Mouse (Mus musculus): ENCODE data around the gene Fcgr1. TPM values are rescaled to one million over a fixed set of nuclear protein-coding genes. Genes with fewer than 3 reads are reported as not detected.

Fcgr1 gene
- polyA plus RNA-seq, 1 experiment from 2014 or later, result 5.3 TPM

GRCm38 (mm10) chr3:96312341-96313098, 18.8 kb upstream of the Fcgr1 start:
- Histone ChIP-seq H3K27me3 (replicated peaks; ENCODE audit: control insufficient read depth, insufficient read depth, low read length) (no peaks in the 10 kb centered on the region), H3K9me3 (ENCODE audit: control insufficient read depth, low read length) (no peaks in the 10 kb centered on the region), H3K27ac (replicated peaks; ENCODE audit: low read depth, low read length) (no peak overlapping the region), H3K4me3 (ENCODE audit: low read depth, low read length) (no peak overlapping the region), H3K9ac (ENCODE audit: low read depth, low read length) (no peak overlapping the region), H3K4me1 (ENCODE audit: control insufficient read depth, insufficient read depth, low read length) (no peaks in the 10 kb centered on the region), H3K4me2 (ENCODE audit: low read depth, low read length) (no peak overlapping the region), H3K36me3 (ENCODE audit: control insufficient read depth, insufficient read depth, low read length) (no peaks in the 10 kb centered on the region)
- ATAC-seq (ENCODE audit: low read depth) (no peak), DNase-seq (ENCODE audit: low spot score) (no peak)
- 62% methylated on average over 8 of the region's 8 CpGs for WGBS

- Histone ChIP-seq H3K27ac (replicated peaks; ENCODE audit: low read depth, low read length) (no peak overlapping the region), H3K9ac (ENCODE audit: low read depth, low read length) (no peak overlapping the region), H3K9me3 (ENCODE audit: control insufficient read depth, low read length) (no peaks in the 10 kb centered on the region), H3K27me3 (replicated peaks; ENCODE audit: control insufficient read depth, insufficient read depth, low read length) (no peaks in the 10 kb centered on the region; the same call in 1 of the 2 replicates), H3K4me2 (ENCODE audit: low read depth, low read length) (no peak overlapping the region), H3K4me3 (ENCODE audit: low read depth, low read length) (no peak overlapping the region), H3K36me3 (ENCODE audit: control insufficient read depth, insufficient read depth, low read length) (no peaks in the 10 kb centered on the region), H3K4me1 (ENCODE audit: control insufficient read depth, insufficient read depth, low read length) (no peaks in the 10 kb centered on the region)
- DNase-seq (ENCODE audit: low spot score) (no peak), ATAC-seq (ENCODE audit: low read depth) (no peak)
- WGBS, result 67% methylated on average over 3 of the region's 3 CpGs
Observed at GRCm38 (mm10) chr3:96309441-96309840, 15.7 kb upstream of the Fcgr1 start.

GRCm38 (mm10) chr3:96306506-96306905, 12.7 kb upstream of the Fcgr1 start:
- Histone ChIP-seq H3K9ac (ENCODE audit: low read depth, low read length) (no peak overlapping the region), H3K36me3 (ENCODE audit: control insufficient read depth, insufficient read depth, low read length) (no peaks in the 10 kb centered on the region), H3K27ac (replicated peaks; ENCODE audit: low read depth, low read length) (no peak overlapping the region), H3K4me2 (ENCODE audit: low read depth, low read length) (no peak overlapping the region), H3K9me3 (ENCODE audit: control insufficient read depth, low read length) (no peaks in the 10 kb centered on the region), H3K4me1 (ENCODE audit: control insufficient read depth, insufficient read depth, low read length) (no peaks in the 10 kb centered on the region), H3K27me3 (replicated peaks; ENCODE audit: control insufficient read depth, insufficient read depth, low read length) (no peaks in the 10 kb centered on the region; the same call in 1 of the 2 replicates), H3K4me3 (ENCODE audit: low read depth, low read length) (no peak overlapping the region)
- WGBS, result 71% methylated on average over 9 of the region's 9 CpGs
- no peak for DNase-seq (ENCODE audit: low spot score)
- ATAC-seq (ENCODE audit: low read depth), result no peak

- H3K4me3 ChIP-seq (ENCODE audit: low read depth, low read length), result no peak overlapping the region
- peaks cover 3% of the 10 kb centered on the region; the same call in 1 of the 2 replicates for H3K27me3 ChIP-seq (replicated peaks; ENCODE audit: control insufficient read depth, insufficient read depth, low read length)
- no peak for DNase-seq (ENCODE audit: low spot score)
- no peaks in the 10 kb centered on the region for H3K36me3 ChIP-seq (ENCODE audit: control insufficient read depth, insufficient read depth, low read length)
- no peaks in the 10 kb centered on the region for H3K4me1 ChIP-seq (ENCODE audit: control insufficient read depth, insufficient read depth, low read length)
- no peaks in the 10 kb centered on the region for H3K9me3 ChIP-seq (ENCODE audit: control insufficient read depth, low read length)
- ATAC-seq (ENCODE audit: low read depth), result no peak
- WGBS, result 81% methylated on average over 5 of the region's 5 CpGs
- H3K27ac ChIP-seq (replicated peaks; ENCODE audit: low read depth, low read length), result no peak overlapping the region
- no peak overlapping the region for H3K4me2 ChIP-seq (ENCODE audit: low read depth, low read length)
- H3K9ac ChIP-seq (ENCODE audit: low read depth, low read length), result no peak overlapping the region
Observed at GRCm38 (mm10) chr3:96302076-96302475, 8.3 kb upstream of the Fcgr1 start.

- ATAC-seq (ENCODE audit: low read depth) (no peak), DNase-seq (ENCODE audit: low spot score) (no peak)
- H3K4me1 ChIP-seq (ENCODE audit: control insufficient read depth, insufficient read depth, low read length), result no peaks in the 10 kb centered on the region
- no peak overlapping the region for H3K27ac ChIP-seq (replicated peaks; ENCODE audit: low read depth, low read length)
- no peaks in the 10 kb centered on the region for H3K9me3 ChIP-seq (ENCODE audit: control insufficient read depth, low read length)
- 71% methylated on average over 26 of the region's 26 CpGs for WGBS
- peak overlapping the region; percentile 35 for H3K4me2 ChIP-seq (ENCODE audit: low read depth, low read length)
- H3K9ac ChIP-seq (ENCODE audit: low read depth, low read length), result no peak overlapping the region
- H3K27me3 ChIP-seq (replicated peaks; ENCODE audit: control insufficient read depth, insufficient read depth, low read length), result 0 out of 2 replicates have a peak, but pooled peaks cover 3% of the 10 kb centered on the region
- no peaks in the 10 kb centered on the region for H3K36me3 ChIP-seq (ENCODE audit: control insufficient read depth, insufficient read depth, low read length)
- peak overlapping the region; percentile 17 for H3K4me3 ChIP-seq (ENCODE audit: low read depth, low read length)
Observed at GRCm38 (mm10) chr3:96300706-96301529, 7.1 kb upstream of the Fcgr1 start.

- Histone ChIP-seq H3K4me3 (ENCODE audit: low read depth, low read length) (no peak overlapping the region), H3K36me3 (ENCODE audit: control insufficient read depth, insufficient read depth, low read length) (no peaks in the 10 kb centered on the region), H3K4me1 (ENCODE audit: control insufficient read depth, insufficient read depth, low read length) (no peaks in the 10 kb centered on the region), H3K27me3 (replicated peaks; ENCODE audit: control insufficient read depth, insufficient read depth, low read length) (0 out of 2 replicates have a peak, but pooled peaks cover 3% of the 10 kb centered on the region), H3K9ac (ENCODE audit: low read depth, low read length) (no peak overlapping the region), H3K9me3 (ENCODE audit: control insufficient read depth, low read length) (no peaks in the 10 kb centered on the region), H3K27ac (replicated peaks; ENCODE audit: low read depth, low read length) (no peak overlapping the region), H3K4me2 (ENCODE audit: low read depth, low read length) (no peak overlapping the region)
- DNase-seq (ENCODE audit: low spot score), result no peak
- no peak for ATAC-seq (ENCODE audit: low read depth)
- whole genome bisulfite sequencing, result 95% methylated on average over 2 of the region's 2 CpGs
Observed at GRCm38 (mm10) chr3:96299562-96299961, 5.8 kb upstream of the Fcgr1 start.

GRCm38 (mm10) chr3:96298360-96298759, 4.6 kb upstream of the Fcgr1 start:
- Histone ChIP-seq H3K4me1 (ENCODE audit: control insufficient read depth, insufficient read depth, low read length) (no peaks in the 10 kb centered on the region), H3K36me3 (ENCODE audit: control insufficient read depth, insufficient read depth, low read length) (no peaks in the 10 kb centered on the region), H3K27ac (replicated peaks; ENCODE audit: low read depth, low read length) (no peak overlapping the region), H3K4me3 (ENCODE audit: low read depth, low read length) (no peak overlapping the region), H3K27me3 (replicated peaks; ENCODE audit: control insufficient read depth, insufficient read depth, low read length) (0 out of 2 replicates have a peak, but pooled peaks cover 3% of the 10 kb centered on the region), H3K9me3 (ENCODE audit: control insufficient read depth, low read length) (no peaks in the 10 kb centered on the region), H3K4me2 (ENCODE audit: low read depth, low read length) (no peak overlapping the region), H3K9ac (ENCODE audit: low read depth, low read length) (no peak overlapping the region)
- 90% methylated on average over 4 of the region's 4 CpGs for WGBS
- DNase-seq (ENCODE audit: low spot score) (no peak), ATAC-seq (ENCODE audit: low read depth) (no peak)

GRCm38 (mm10) chr3:96293368-96293767, 401 bp downstream of the Fcgr1 start:
- H3K4me2 ChIP-seq (ENCODE audit: low read depth, low read length), result no peak overlapping the region
- 44% methylated on average over 5 of the region's 5 CpGs for WGBS
- no peaks in the 10 kb centered on the region for H3K27me3 ChIP-seq (replicated peaks; ENCODE audit: control insufficient read depth, insufficient read depth, low read length)
- DNase-seq (ENCODE audit: low spot score) (no peak), ATAC-seq (ENCODE audit: low read depth) (no peak)
- no peak overlapping the region for H3K9ac ChIP-seq (ENCODE audit: low read depth, low read length)
- H3K9me3 ChIP-seq (ENCODE audit: control insufficient read depth, low read length), result no peaks in the 10 kb centered on the region
- H3K36me3 ChIP-seq (ENCODE audit: control insufficient read depth, insufficient read depth, low read length), result no peaks in the 10 kb centered on the region
- no peak overlapping the region for H3K4me3 ChIP-seq (ENCODE audit: low read depth, low read length)
- no peak overlapping the region for H3K27ac ChIP-seq (replicated peaks; ENCODE audit: low read depth, low read length)
- H3K4me1 ChIP-seq (ENCODE audit: control insufficient read depth, insufficient read depth, low read length), result no peaks in the 10 kb centered on the region

Data from embryonic facial prominence, embryonic 14.5 days (tissue).